Mouse (Mus musculus): ENCODE measurements around the gene Stac2. TPM values are rescaled to one million over a fixed set of nuclear protein-coding genes. Genes with fewer than 3 reads are reported as not detected.

Stac2 gene
- polyA plus RNA-seq, 1 experiment = not detected

GRCm38 (mm10) chr11:98044074-98044473 lies 9.2 kb downstream of the Stac2 start:
- Histone ChIP-seq H3K27ac (ENCODE audit: insufficient read depth, low read depth, low read length) (no peak overlapping the region), H3K4me1 (ENCODE audit: control insufficient read depth, insufficient read depth, low read length) (peaks cover 17% of the 10 kb centered on the region), H3K4me3 (ENCODE audit: insufficient read depth, low read depth, low read length) (no peak overlapping the region)
- WGBS = 67% methylated on average over 5 of the region's 5 CpGs
- TF ChIP-seq POLR2A (IDR thresholded peaks at IDR 0.05; ENCODE audit: insufficient read depth, low read depth, low read length) (no peak), CTCF (IDR thresholded peaks at IDR 0.05; ENCODE audit: insufficient read depth, low read depth, low read length) (no peak)

GRCm38 (mm10) chr11:98042741-98043140 lies 10.5 kb downstream of the Stac2 start:
- no peak overlapping the region for H3K27ac ChIP-seq (ENCODE audit: insufficient read depth, low read depth, low read length)
- WGBS = 62% methylated on average over 6 of the region's 6 CpGs
- H3K4me3 ChIP-seq (ENCODE audit: insufficient read depth, low read depth, low read length) = no peak overlapping the region
- H3K4me1 ChIP-seq (ENCODE audit: control insufficient read depth, insufficient read depth, low read length) = peaks cover 10% of the 10 kb centered on the region
- no peak for TF ChIP-seq POLR2A (IDR thresholded peaks at IDR 0.05; ENCODE audit: insufficient read depth, low read depth, low read length)
- TF ChIP-seq CTCF (IDR thresholded peaks at IDR 0.05; ENCODE audit: insufficient read depth, low read depth, low read length) = no peak

GRCm38 (mm10) chr11:98040975-98041374 lies 12.3 kb downstream of the Stac2 start:
- Histone ChIP-seq H3K4me3 (ENCODE audit: insufficient read depth, low read depth, low read length) (no peak overlapping the region), H3K27ac (ENCODE audit: insufficient read depth, low read depth, low read length) (no peak overlapping the region), H3K4me1 (ENCODE audit: control insufficient read depth, insufficient read depth, low read length) (peaks cover 22% of the 10 kb centered on the region)
- TF ChIP-seq CTCF (IDR thresholded peaks at IDR 0.05; ENCODE audit: insufficient read depth, low read depth, low read length) (no peak), POLR2A (IDR thresholded peaks at IDR 0.05; ENCODE audit: insufficient read depth, low read depth, low read length) (no peak)
- WGBS = 89% methylated on average over 8 of the region's 8 CpGs

GRCm38 (mm10) chr11:98037871-98038270 lies 15.4 kb downstream of the Stac2 start:
- Histone ChIP-seq H3K27ac (ENCODE audit: insufficient read depth, low read depth, low read length) (no peak overlapping the region), H3K4me1 (ENCODE audit: control insufficient read depth, insufficient read depth, low read length) (peaks cover 35% of the 10 kb centered on the region), H3K4me3 (ENCODE audit: insufficient read depth, low read depth, low read length) (no peak overlapping the region)
- 38% methylated on average over 14 of the region's 14 CpGs for WGBS
- TF ChIP-seq CTCF (IDR thresholded peaks at IDR 0.05; ENCODE audit: insufficient read depth, low read depth, low read length) (no peak), POLR2A (IDR thresholded peaks at IDR 0.05; ENCODE audit: insufficient read depth, low read depth, low read length) (no peak)

- Histone ChIP-seq H3K4me1 (ENCODE audit: control insufficient read depth, insufficient read depth, low read length) (peaks cover 35% of the 10 kb centered on the region), H3K27ac (ENCODE audit: insufficient read depth, low read depth, low read length) (peak overlapping the region; percentile 86), H3K4me3 (ENCODE audit: insufficient read depth, low read depth, low read length) (peak overlapping the region; percentile 29)
- TF ChIP-seq POLR2A (IDR thresholded peaks at IDR 0.05; ENCODE audit: insufficient read depth, low read depth, low read length) (no peak), CTCF (IDR thresholded peaks at IDR 0.05; ENCODE audit: insufficient read depth, low read depth, low read length) (no peak)
- WGBS = 1% methylated on average over 27 of the region's 27 CpGs
These were observed 17.3 kb downstream of the Stac2 start for GRCm38 (mm10) chr11:98035977-98036377.

GRCm38 (mm10) chr11:98034840-98035239 lies 18.4 kb downstream of the Stac2 start:
- H3K4me3 ChIP-seq (ENCODE audit: insufficient read depth, low read depth, low read length) = no peak overlapping the region
- H3K27ac ChIP-seq (ENCODE audit: insufficient read depth, low read depth, low read length) = peak overlapping the region; percentile 86
- peaks cover 35% of the 10 kb centered on the region for H3K4me1 ChIP-seq (ENCODE audit: control insufficient read depth, insufficient read depth, low read length)
- WGBS = 21% methylated on average over 4 of the region's 4 CpGs
- TF ChIP-seq POLR2A (IDR thresholded peaks at IDR 0.05; ENCODE audit: insufficient read depth, low read depth, low read length) (no peak), CTCF (IDR thresholded peaks at IDR 0.05; ENCODE audit: insufficient read depth, low read depth, low read length) (no peak)

GRCm38 (mm10) chr11:98034061-98034460 lies 19.2 kb downstream of the Stac2 start:
- 37% methylated on average over 5 of the region's 5 CpGs for WGBS
- H3K4me3 ChIP-seq (ENCODE audit: insufficient read depth, low read depth, low read length) = no peak overlapping the region
- H3K27ac ChIP-seq (ENCODE audit: insufficient read depth, low read depth, low read length) = peak overlapping the region; percentile 82
- H3K4me1 ChIP-seq (ENCODE audit: control insufficient read depth, insufficient read depth, low read length) = peaks cover 35% of the 10 kb centered on the region
- TF ChIP-seq POLR2A (IDR thresholded peaks at IDR 0.05; ENCODE audit: insufficient read depth, low read depth, low read length) (no peak), CTCF (IDR thresholded peaks at IDR 0.05; ENCODE audit: insufficient read depth, low read depth, low read length) (no peak)

GRCm38 (mm10) chr11:98031443-98031770 lies 21.9 kb downstream of the Stac2 start:
- H3K4me1 ChIP-seq (ENCODE audit: control insufficient read depth, insufficient read depth, low read length) = peaks cover 23% of the 10 kb centered on the region
- WGBS = 2% methylated on average over 5 of the region's 5 CpGs
- no peak for TF ChIP-seq CTCF (IDR thresholded peaks at IDR 0.05; ENCODE audit: insufficient read depth, low read depth, low read length)
- no peak overlapping the region for H3K4me3 ChIP-seq (ENCODE audit: insufficient read depth, low read depth, low read length)
- H3K27ac ChIP-seq (ENCODE audit: insufficient read depth, low read depth, low read length) = no peak overlapping the region

- 44% methylated on average over 5 of the region's 5 CpGs for WGBS
- no peak for TF ChIP-seq POLR2A (IDR thresholded peaks at IDR 0.05; ENCODE audit: insufficient read depth, low read depth, low read length)
- TF ChIP-seq CTCF (IDR thresholded peaks at IDR 0.05; ENCODE audit: insufficient read depth, low read depth, low read length) = no peak
- Histone ChIP-seq H3K27ac (ENCODE audit: insufficient read depth, low read depth, low read length) (no peak overlapping the region), H3K4me3 (ENCODE audit: insufficient read depth, low read depth, low read length) (no peak overlapping the region), H3K4me1 (ENCODE audit: control insufficient read depth, insufficient read depth, low read length) (peaks cover 20% of the 10 kb centered on the region)
These were observed 22.4 kb downstream of the Stac2 start for GRCm38 (mm10) chr11:98030701-98031442.

All from olfactory bulb, adult 2 months (tissue).